Mouse (Mus musculus) hindbrain, embryonic 12.5 days (tissue): ENCODE measurements at regions not wholly inside any gene's neighbourhood (a gene's known extent, or its start where the extent isn't known, plus 50 kb on each side); places are given as distances from the start of the nearest gene placed in this dataset.

Experiments
- ATAC-seq: fragments of 200-750 bp; cut with Nextera tagmentation; 2 replicates; pipeline ENCODE4 v1.8.0; 2017; ENCODE audit warnings: moderate TSS enrichment; ENCODE audit not compliant: low FRiP score
- H3K27ac ChIP-seq: fragments of 300-500 bp; sonication (generic); 2 replicates; pipeline ENCODE4 v1.5.1; 2016; ENCODE audit warnings: mild to moderate bottlenecking
- H3K27me3 ChIP-seq: fragments of 300-500 bp; sonication (generic); 2 replicates; pipeline ENCODE4 v1.6.1; 2016; ENCODE audit warnings: mild to moderate bottlenecking
- H3K36me3 ChIP-seq: fragments of 300-500 bp; sonication (generic); 2 replicates; pipeline ENCODE4 v1.6.1; 2016; ENCODE audit warnings: mild to moderate bottlenecking
- H3K4me1 ChIP-seq: fragments of 300-500 bp; sonication (generic); 2 replicates; pipeline ENCODE4 v1.6.1; 2016
- H3K4me2 ChIP-seq: fragments of 300-500 bp; sonication (generic); replicated peaks from 2 replicates; pipeline ENCODE4 v1.6.1; 2016; ENCODE audit warnings: mild to moderate bottlenecking
- H3K4me3 ChIP-seq: fragments of 300-500 bp; sonication (generic); 2 replicates; pipeline ENCODE4 v1.5.1; 2016; ENCODE audit warnings: mild to moderate bottlenecking
- H3K9ac ChIP-seq: fragments of 300-500 bp; sonication (generic); 2 replicates; pipeline ENCODE4 v1.6.1; 2016; ENCODE audit warnings: mild to moderate bottlenecking, moderate library complexity
- H3K9me3 ChIP-seq: fragments of 300-500 bp; sonication (generic); replicated peaks from 2 replicates; pipeline ENCODE4 v1.6.1; 2016; ENCODE audit warnings: mild to moderate bottlenecking
- WGBS: fragments of 180-500 bp; shearing (Covaris S2); methylation state at CpG from one replicate; pipeline ENCODE4 v1.1.7; 2016; 5-methylcytosine and 5-hydroxymethylcytosine counted together

GRCm38 (mm10) chr13:115655134-115655533 is 553.4 kb upstream of the Itga1 start:
- no peaks in the 10 kb centered on the region for H3K9me3 ChIP-seq
- H3K36me3 ChIP-seq = no peaks in the 10 kb centered on the region
- no peak overlapping the region for H3K9ac ChIP-seq
- 81% methylated on average over 6 of the region's 6 CpGs for WGBS
- H3K27ac ChIP-seq = no peak overlapping the region
- no peaks in the 10 kb centered on the region; the same call in 1 of the 2 replicates for H3K27me3 ChIP-seq
- ATAC-seq = no peak
- H3K4me1 ChIP-seq = no peaks in the 10 kb centered on the region
- H3K4me2 ChIP-seq = no peak overlapping the region
- H3K4me3 ChIP-seq = no peak overlapping the region

DNA sequence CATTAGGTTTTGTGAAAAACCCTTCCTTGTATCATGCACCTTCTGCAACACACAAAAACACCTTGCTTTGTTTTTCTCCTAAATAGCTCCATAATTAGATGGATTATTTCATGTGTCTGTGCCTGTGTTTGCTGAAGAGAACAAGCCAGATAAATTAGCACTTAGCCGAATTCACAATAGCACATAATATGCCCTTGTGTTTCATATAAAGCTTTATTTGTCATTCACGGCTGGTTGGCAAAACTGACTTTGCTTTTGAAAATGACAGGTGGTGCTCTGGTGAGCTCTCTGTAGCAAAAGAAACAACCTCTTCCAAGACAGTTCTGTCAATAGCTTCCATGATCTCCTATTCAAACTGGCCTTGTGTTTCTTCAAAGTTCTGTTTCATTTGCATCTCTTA is 551.2 kb upstream of the Itga1 start:
- H3K9me3 ChIP-seq = no peaks in the 10 kb centered on the region
- no peak overlapping the region for H3K4me2 ChIP-seq
- no peaks in the 10 kb centered on the region for H3K36me3 ChIP-seq
- no peak overlapping the region for H3K9ac ChIP-seq
- ATAC-seq = no peak
- H3K27me3 ChIP-seq = no peaks in the 10 kb centered on the region; the same call in 1 of the 2 replicates
- no peak overlapping the region for H3K4me3 ChIP-seq
- H3K4me1 ChIP-seq = no peaks in the 10 kb centered on the region
- WGBS = 34% methylated on average over 2 of the region's 2 CpGs
- H3K27ac ChIP-seq = no peak overlapping the region

DNA sequence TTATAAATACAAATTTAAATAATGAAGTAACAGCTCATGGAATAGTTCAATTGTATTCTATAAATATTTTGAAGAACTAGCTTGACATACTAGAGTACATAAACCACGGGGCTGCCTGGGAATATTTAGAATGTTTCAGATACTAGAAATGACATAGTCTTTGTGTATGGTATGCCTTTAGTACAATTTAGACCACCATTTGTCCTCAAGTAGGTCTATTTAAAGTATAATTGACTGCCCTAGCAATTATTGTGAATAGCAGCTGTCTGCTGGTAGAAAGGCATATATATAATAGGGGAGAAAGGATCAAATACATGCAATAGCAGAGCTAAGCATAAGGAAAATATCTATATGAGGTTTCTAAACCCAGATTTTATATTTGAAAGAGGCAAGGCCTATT is 550.6 kb upstream of the Itga1 start:
- H3K36me3 ChIP-seq = no peaks in the 10 kb centered on the region
- H3K9me3 ChIP-seq = no peaks in the 10 kb centered on the region
- ATAC-seq = no peak
- H3K4me3 ChIP-seq = no peak overlapping the region
- no peak overlapping the region for H3K9ac ChIP-seq
- H3K27ac ChIP-seq = no peak overlapping the region
- no peaks in the 10 kb centered on the region; the same call in 1 of the 2 replicates for H3K27me3 ChIP-seq
- WGBS = 74% methylated on average over 1 of the region's 1 CpGs
- H3K4me1 ChIP-seq = no peaks in the 10 kb centered on the region
- H3K4me2 ChIP-seq = no peak overlapping the region

DNA sequence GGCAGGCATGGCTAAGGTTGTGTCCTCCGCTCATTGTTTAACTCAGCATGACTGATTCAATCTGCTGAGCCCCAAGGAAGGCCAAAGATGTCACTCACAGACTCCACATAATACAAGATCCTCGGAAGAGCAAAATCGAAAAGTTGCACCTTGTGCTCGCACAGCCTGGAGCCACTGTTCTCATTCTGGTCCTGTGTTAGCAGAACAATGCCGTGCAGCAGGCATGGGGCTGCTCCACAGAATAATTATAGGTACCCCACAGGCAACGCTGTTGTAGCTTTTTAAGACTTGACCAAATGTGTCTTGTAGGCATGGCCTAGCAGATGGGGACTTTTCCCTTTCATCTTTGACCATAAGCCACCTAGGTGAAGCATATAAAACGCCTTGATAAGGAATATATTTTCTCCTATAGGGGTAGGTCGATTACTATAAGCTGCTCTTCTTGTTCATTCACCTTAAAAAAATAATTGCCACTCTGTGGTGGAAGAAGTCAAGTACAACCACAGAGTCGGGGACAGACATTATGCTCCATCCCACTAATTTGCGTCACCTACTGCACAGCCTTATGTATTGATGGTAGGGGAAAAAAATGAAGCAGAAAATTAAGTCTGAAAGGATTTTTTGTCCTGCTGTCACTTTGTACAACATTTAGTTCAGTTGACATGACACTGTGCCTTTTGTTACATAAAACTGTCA is 529.8 kb upstream of the Itga1 start:
- no peak overlapping the region for H3K4me3 ChIP-seq
- 0 out of 2 replicates have a peak overlapping the region, but pooled peaks have one; percentile 13 for H3K4me2 ChIP-seq
- H3K27me3 ChIP-seq = peaks cover 12% of the 10 kb centered on the region
- H3K9ac ChIP-seq = no peak overlapping the region
- H3K9me3 ChIP-seq = no peaks in the 10 kb centered on the region
- peak; percentile 83 for ATAC-seq
- WGBS = 40% methylated on average over 10 of the region's 10 CpGs
- no peak overlapping the region for H3K27ac ChIP-seq
- no peaks in the 10 kb centered on the region; the same call in 1 of the 2 replicates for H3K4me1 ChIP-seq
- H3K36me3 ChIP-seq = no peaks in the 10 kb centered on the region

- Histone ChIP-seq H3K4me2 (no peak overlapping the region), H3K4me3 (no peak overlapping the region), H3K27ac (no peak overlapping the region), H3K27me3 (peaks cover 17% of the 10 kb centered on the region), H3K9ac (no peak overlapping the region), H3K4me1 (no peaks in the 10 kb centered on the region; the same call in 1 of the 2 replicates), H3K36me3 (no peaks in the 10 kb centered on the region), H3K9me3 (no peaks in the 10 kb centered on the region)
- ATAC-seq = no peak
- 58% methylated on average over 2 of the region's 2 CpGs for WGBS
These were observed 528.8 kb upstream of the Itga1 start for GRCm38 (mm10) chr13:115630603-115631002.

DNA sequence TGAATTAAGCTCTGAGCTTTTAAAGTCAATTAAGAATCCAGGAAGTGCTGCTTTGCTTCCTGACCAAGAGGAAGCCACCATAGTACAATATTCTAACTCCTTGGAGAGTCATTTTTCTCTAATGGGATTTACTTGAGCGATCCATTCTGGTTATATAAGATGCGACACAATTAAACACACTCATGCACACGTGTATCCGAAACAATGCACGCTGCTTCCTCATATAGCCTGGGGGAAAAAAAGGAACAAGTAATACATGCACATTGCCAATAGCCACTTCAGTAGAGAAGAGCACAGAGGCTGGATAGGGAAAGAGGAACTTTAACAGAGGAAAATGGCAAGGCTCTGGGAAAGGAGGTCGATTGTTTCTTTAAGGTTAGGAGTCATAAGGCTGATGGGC is 511.4 kb upstream of the Itga1 start:
- H3K4me3 ChIP-seq = no peak overlapping the region
- no peak overlapping the region for H3K4me2 ChIP-seq
- H3K9ac ChIP-seq = no peak overlapping the region
- H3K9me3 ChIP-seq = no peaks in the 10 kb centered on the region
- no peaks in the 10 kb centered on the region for H3K27me3 ChIP-seq
- no peak for ATAC-seq
- 76% methylated on average over 6 of the region's 6 CpGs for WGBS
- H3K4me1 ChIP-seq = no peaks in the 10 kb centered on the region
- no peaks in the 10 kb centered on the region for H3K36me3 ChIP-seq
- H3K27ac ChIP-seq = no peak overlapping the region

GRCm38 (mm10) chr13:115606441-115606840 is 504.7 kb upstream of the Itga1 start:
- Histone ChIP-seq H3K27me3 (no peaks in the 10 kb centered on the region), H3K27ac (no peak overlapping the region), H3K36me3 (no peaks in the 10 kb centered on the region), H3K4me3 (no peak overlapping the region), H3K4me1 (no peaks in the 10 kb centered on the region), H3K9me3 (no peaks in the 10 kb centered on the region), H3K9ac (no peak overlapping the region), H3K4me2 (no peak overlapping the region)
- 95% methylated on average over 8 of the region's 8 CpGs for WGBS
- no peak for ATAC-seq

DNA sequence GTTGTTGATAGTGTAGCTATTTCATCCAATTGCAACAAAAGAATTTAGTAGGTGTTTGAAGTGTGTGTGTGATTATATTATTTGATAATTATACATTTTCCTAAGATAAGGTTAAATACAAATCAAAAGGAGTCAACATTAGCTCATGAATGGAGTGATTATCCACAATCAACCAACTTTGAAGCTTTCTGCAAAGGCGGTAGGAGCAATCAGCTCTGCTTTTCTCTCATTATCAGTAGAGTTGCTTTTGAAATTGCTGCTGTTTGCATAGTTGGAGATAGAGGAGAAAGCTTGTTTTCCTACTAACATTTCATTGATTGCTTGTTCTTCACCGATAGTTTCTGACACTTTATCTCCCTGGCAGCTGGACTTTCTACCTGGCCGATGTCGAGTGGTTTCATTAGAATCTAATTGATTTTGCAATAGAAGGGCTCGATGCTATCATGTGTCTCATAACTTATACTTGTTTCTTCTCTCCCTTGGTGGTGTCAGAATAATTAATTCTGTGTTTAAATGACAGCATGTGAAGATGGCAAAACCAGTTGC is 493.4 kb upstream of the Itga1 start:
- H3K9me3 ChIP-seq = no peaks in the 10 kb centered on the region
- no peak overlapping the region for H3K4me3 ChIP-seq
- H3K9ac ChIP-seq = no peak overlapping the region
- H3K27ac ChIP-seq = no peak overlapping the region
- no peak for ATAC-seq
- no peaks in the 10 kb centered on the region for H3K36me3 ChIP-seq
- WGBS = 86% methylated on average over 5 of the region's 5 CpGs
- H3K27me3 ChIP-seq = no peaks in the 10 kb centered on the region
- H3K4me2 ChIP-seq = no peak overlapping the region
- no peaks in the 10 kb centered on the region for H3K4me1 ChIP-seq

- H3K27me3 ChIP-seq = no peaks in the 10 kb centered on the region
- H3K4me1 ChIP-seq = no peaks in the 10 kb centered on the region
- no peak for ATAC-seq
- no peak overlapping the region for H3K9ac ChIP-seq
- H3K27ac ChIP-seq = no peak overlapping the region
- H3K4me3 ChIP-seq = no peak overlapping the region
- no peaks in the 10 kb centered on the region for H3K9me3 ChIP-seq
- 87% methylated on average over 3 of the region's 3 CpGs for WGBS
- H3K36me3 ChIP-seq = no peaks in the 10 kb centered on the region
- H3K4me2 ChIP-seq = no peak overlapping the region
These were observed 474.2 kb upstream of the Itga1 start for GRCm38 (mm10) chr13:115575967-115576366.

GRCm38 (mm10) chr13:115575052-115575891 is 473.5 kb upstream of the Itga1 start:
- Histone ChIP-seq H3K27ac (no peak overlapping the region), H3K36me3 (no peaks in the 10 kb centered on the region), H3K4me2 (no peak overlapping the region), H3K9me3 (no peaks in the 10 kb centered on the region), H3K4me1 (no peaks in the 10 kb centered on the region), H3K9ac (no peak overlapping the region), H3K27me3 (no peaks in the 10 kb centered on the region), H3K4me3 (no peak overlapping the region)
- 86% methylated on average over 6 of the region's 6 CpGs for WGBS
- no peak for ATAC-seq

DNA sequence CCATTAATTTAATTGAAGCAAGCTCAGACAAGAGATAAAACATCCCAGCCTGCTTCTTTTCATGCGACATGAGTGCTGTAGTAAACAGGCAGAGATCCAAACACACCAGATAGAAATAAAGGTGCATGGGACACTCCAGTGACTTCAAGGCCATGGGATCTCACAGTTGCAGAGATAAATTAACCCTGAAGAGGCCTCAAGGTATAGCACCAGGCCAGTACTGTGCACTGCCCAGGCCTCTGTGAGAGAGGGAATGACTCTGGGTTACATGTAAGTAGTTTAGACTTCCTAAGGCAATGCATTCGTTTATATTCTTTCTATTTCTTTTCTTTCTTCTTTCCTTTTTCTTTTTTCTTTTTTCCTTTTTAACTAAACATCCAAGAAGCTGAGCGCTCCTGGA is 439.4 kb upstream of the Itga1 start:
- no peak overlapping the region for H3K9ac ChIP-seq
- H3K4me1 ChIP-seq = no peaks in the 10 kb centered on the region
- no peaks in the 10 kb centered on the region for H3K36me3 ChIP-seq
- H3K27ac ChIP-seq = no peak overlapping the region
- H3K4me3 ChIP-seq = no peak overlapping the region
- H3K4me2 ChIP-seq = no peak overlapping the region
- H3K27me3 ChIP-seq = no peaks in the 10 kb centered on the region
- 83% methylated on average over 3 of the region's 3 CpGs for WGBS
- no peak for ATAC-seq
- no peaks in the 10 kb centered on the region for H3K9me3 ChIP-seq

DNA sequence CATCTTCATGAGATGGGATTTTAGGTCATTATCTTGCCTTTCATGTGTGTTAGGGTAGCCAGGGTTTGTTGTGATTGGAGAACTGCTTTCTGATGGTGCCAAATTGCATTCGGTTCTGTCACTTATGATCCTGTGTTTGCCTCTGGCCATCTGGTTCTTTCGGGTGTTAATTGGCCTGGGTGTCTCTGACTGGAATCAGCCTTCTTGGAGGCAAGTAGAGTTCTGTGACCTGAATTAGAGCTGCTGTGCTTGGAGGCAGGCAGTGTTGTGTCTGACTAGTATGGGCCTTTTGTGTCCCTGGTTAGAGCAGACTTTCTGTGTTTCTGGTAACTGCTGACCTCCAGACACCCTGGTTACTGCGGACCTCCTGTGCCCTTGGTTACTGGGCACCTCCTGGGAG is 434.1 kb upstream of the Itga1 start:
- 90% methylated on average over 3 of the region's 3 CpGs for WGBS
- no peaks in the 10 kb centered on the region for H3K4me1 ChIP-seq
- H3K9me3 ChIP-seq = no peaks in the 10 kb centered on the region
- no peak overlapping the region for H3K9ac ChIP-seq
- no peak overlapping the region for H3K4me2 ChIP-seq
- ATAC-seq = no peak
- no peaks in the 10 kb centered on the region for H3K36me3 ChIP-seq
- no peak overlapping the region for H3K4me3 ChIP-seq
- no peaks in the 10 kb centered on the region for H3K27me3 ChIP-seq
- H3K27ac ChIP-seq = no peak overlapping the region
